Mouse (Mus musculus) midbrain, embryonic 14.5 days (tissue): ENCODE results near the gene Fbxo27. TPM values are rescaled to one million over a fixed set of nuclear protein-coding genes. Genes with fewer than 3 reads are reported as not detected.

ENCODE experiments used
- ATAC-seq: fragments of 200-750 bp; cut with Nextera tagmentation; 2 replicates; pipeline ENCODE4 v1.8.0; 2017; ENCODE audit warnings: moderate number of reproducible peaks, moderate library complexity; ENCODE audit not compliant: low FRiP score, low TSS enrichment
- DNase-seq: peaks from one replicate; pipeline ENCODE4 v3.0.0-alpha.2; 2015
- H3K27ac ChIP-seq: fragments of 300-500 bp; sonication (generic); replicated peaks from 2 replicates; pipeline ENCODE4 v1.5.1; 2014; ENCODE audit warnings: mild to moderate bottlenecking, low read depth, low read length, moderate library complexity
- H3K27me3 ChIP-seq: fragments of 300-500 bp; sonication (generic); 2 replicates; pipeline ENCODE4 v1.6.1; 2014; ENCODE audit warnings: low read length, control low read depth, mixed read lengths; ENCODE audit not compliant: control insufficient read depth, insufficient read depth
- H3K36me3 ChIP-seq: fragments of 300-500 bp; sonication (generic); 2 replicates; pipeline ENCODE4 v1.6.1; 2014; ENCODE audit warnings: low read length, control low read depth; ENCODE audit not compliant: control insufficient read depth, insufficient read depth
- H3K4me1 ChIP-seq: fragments of 300-500 bp; sonication (generic); 2 replicates; pipeline ENCODE4 v1.6.1; 2014; ENCODE audit warnings: mild to moderate bottlenecking, antibody characterized with exemption, low read length, control low read depth; ENCODE audit not compliant: control insufficient read depth, insufficient read depth
- H3K4me2 ChIP-seq: fragments of 300-500 bp; sonication (generic); 2 replicates; pipeline ENCODE4 v1.6.1; 2014; ENCODE audit warnings: mild to moderate bottlenecking, low read length, moderate library complexity
- H3K4me3 ChIP-seq: fragments of 300-500 bp; sonication (generic); replicated peaks from 2 replicates; pipeline ENCODE4 v1.5.1; 2014; ENCODE audit warnings: low read depth, low read length
- H3K9ac ChIP-seq: fragments of 300-500 bp; sonication (generic); replicated peaks from 2 replicates; pipeline ENCODE4 v1.6.1; 2014; ENCODE audit warnings: mild to moderate bottlenecking, low read length, moderate library complexity
- H3K9me3 ChIP-seq: fragments of 300-500 bp; sonication (generic); 2 replicates; pipeline ENCODE4 v1.6.1; 2016; ENCODE audit warnings: low read length, control low read depth, mixed read lengths; ENCODE audit not compliant: control insufficient read depth
- WGBS: fragments of 180-500 bp; shearing (Covaris S2); extraction: QIAGEN DNeasy Blood & Tissue Kit; methylation state at CpG from one replicate; pipeline ENCODE4 v1.1.7; 2014; 5-methylcytosine and 5-hydroxymethylcytosine counted together
- polyA plus RNA-seq: library from polyadenylated mRNA; unstranded; fragments of >200 nt; fragmentation: Nextera tagmentation; extraction: Ambion mirVana; gene quantifications from 2 replicates; pipeline ENCODE4 v1.2.1, GENCODE M21; 2014

Gene Fbxo27
- polyA plus RNA-seq, 1 experiment from 2014 or later = 7.8 TPM

GRCm38 (mm10) chr7:28716590-28717281 lies 24.1 kb downstream of the Fbxo27 start, which contains the start of gene Fbxo17:
Fbxo17 (plus strand) TSS chr7:28716804.
- H3K9ac ChIP-seq = peak within 1 kb of the TSS; percentile 52
- H3K27ac ChIP-seq = no peak within 1 kb of the TSS
- ATAC-seq = peak; percentile 48
- H3K4me1 ChIP-seq = no peaks in the 10 kb centered on the region; the same call in 1 of the 2 replicates
- H3K4me3 ChIP-seq = peak within 1 kb of the TSS; percentile 36
- no peaks in the 10 kb centered on the region for H3K9me3 ChIP-seq
- under 1% methylated on average over 36 of the region's 36 CpGs for WGBS
- DNase-seq = peak; percentile 74
- H3K27me3 ChIP-seq = no peaks in the 10 kb centered on the region
- no peaks in the 10 kb centered on the region for H3K36me3 ChIP-seq
- H3K4me2 ChIP-seq = peak within 1 kb of the TSS; percentile 70

DNA sequence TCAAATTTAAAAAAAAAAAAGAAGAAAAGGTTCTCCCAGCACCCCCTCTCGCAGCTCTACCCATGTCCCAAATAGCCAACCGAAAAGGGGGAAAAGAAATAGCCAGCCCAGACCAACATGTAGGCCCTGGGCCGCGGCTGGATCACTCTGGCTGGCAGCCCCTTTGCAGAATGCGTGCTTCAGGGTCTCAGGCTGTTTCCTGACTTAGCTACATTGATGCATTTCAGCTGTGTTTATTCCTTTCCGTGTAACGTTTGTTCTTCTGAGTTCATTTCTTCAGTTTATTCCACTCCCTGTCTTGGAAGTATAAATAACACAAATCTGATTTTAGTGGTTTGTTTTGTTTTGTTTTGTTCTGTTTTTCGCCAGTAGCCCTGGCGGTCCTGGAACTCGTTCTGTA lies 25.1 kb downstream of the Fbxo27 start:
- DNase-seq (no peak), ATAC-seq (no peak)
- no peak overlapping the region for H3K4me2 ChIP-seq
- H3K4me3 ChIP-seq = no peak overlapping the region
- no peaks in the 10 kb centered on the region; the same call in 1 of the 2 replicates for H3K4me1 ChIP-seq
- no peaks in the 10 kb centered on the region for H3K27me3 ChIP-seq
- WGBS = 93% methylated on average over 10 of the region's 10 CpGs
- H3K9ac ChIP-seq = no peak overlapping the region
- H3K9me3 ChIP-seq = no peaks in the 10 kb centered on the region
- no peaks in the 10 kb centered on the region for H3K36me3 ChIP-seq
- H3K27ac ChIP-seq = no peak overlapping the region

GRCm38 (mm10) chr7:28719159-28719558 lies 26.5 kb downstream of the Fbxo27 start:
- no peak overlapping the region for H3K9ac ChIP-seq
- no peaks in the 10 kb centered on the region; the same call in 1 of the 2 replicates for H3K4me1 ChIP-seq
- no peak overlapping the region for H3K4me2 ChIP-seq
- DNase-seq (no peak), ATAC-seq (no peak)
- 69% methylated on average over 4 of the region's 4 CpGs for WGBS
- H3K9me3 ChIP-seq = no peaks in the 10 kb centered on the region
- H3K4me3 ChIP-seq = no peak overlapping the region
- H3K27me3 ChIP-seq = no peaks in the 10 kb centered on the region
- no peaks in the 10 kb centered on the region for H3K36me3 ChIP-seq
- H3K27ac ChIP-seq = no peak overlapping the region

DNA sequence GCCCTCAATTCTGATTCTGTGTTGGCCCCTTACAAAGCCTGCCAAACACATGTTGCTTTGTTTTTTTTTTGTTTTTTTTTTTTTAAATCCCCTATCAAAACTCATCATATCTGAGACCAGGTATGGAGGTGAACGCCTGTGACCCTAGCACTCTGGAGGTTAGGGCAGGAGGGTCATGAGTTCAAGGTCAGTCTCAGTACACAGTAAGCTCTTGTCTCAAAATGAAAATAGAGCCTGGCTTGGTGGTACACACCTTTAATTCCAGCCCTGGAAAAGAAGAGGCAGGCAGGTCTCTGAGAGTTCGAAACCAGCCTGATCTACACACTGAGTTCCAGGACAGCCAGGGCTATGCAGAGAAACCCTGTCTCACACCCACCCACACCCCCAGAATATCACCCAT lies 27.0 kb downstream of the Fbxo27 start:
- DNase-seq = no peak
- no peak overlapping the region for H3K27ac ChIP-seq
- 93% methylated on average over 2 of the region's 2 CpGs for WGBS
- no peaks in the 10 kb centered on the region for H3K9me3 ChIP-seq
- no peaks in the 10 kb centered on the region for H3K27me3 ChIP-seq
- no peak overlapping the region for H3K9ac ChIP-seq
- H3K4me3 ChIP-seq = no peak overlapping the region
- H3K4me2 ChIP-seq = no peak overlapping the region
- no peaks in the 10 kb centered on the region for H3K36me3 ChIP-seq
- ATAC-seq = no peak
- no peaks in the 10 kb centered on the region; the same call in 1 of the 2 replicates for H3K4me1 ChIP-seq

DNA sequence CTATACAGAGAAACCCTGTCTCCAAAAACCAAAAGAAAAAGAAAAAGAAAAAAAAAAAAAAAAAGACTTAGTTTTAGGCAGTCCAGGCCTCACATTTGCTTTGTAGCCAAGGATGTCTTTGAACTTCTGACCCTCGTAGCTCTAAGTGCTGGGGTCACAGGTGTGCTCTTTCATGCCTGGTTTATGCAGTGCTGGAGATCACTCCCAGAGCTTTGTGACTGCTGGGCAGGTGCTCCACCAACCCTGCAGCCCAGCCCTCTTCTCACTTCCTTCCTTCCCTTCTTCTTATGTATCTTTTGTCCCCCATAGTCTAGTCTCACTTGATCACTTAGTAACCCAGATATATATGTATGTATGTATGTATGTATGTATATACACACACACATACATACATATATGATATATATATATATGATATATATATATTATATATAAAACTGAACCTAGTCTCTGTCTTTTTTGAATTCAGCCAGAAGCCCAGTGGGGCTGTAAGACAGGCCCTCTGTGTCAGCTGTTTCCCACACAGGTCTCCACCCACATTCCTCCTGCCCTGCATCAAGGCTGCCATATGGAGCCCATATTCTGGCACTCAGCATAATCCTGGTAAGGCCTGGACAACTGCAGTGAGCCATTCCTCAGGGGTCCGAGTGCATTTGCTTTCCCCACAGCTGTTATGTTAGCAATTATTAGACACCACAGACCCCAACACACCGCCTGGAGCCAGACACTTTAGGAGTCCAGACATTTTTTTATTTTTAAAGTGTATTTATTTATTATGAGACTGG lies 28.3 kb downstream of the Fbxo27 start:
- 85% methylated on average over 3 of the region's 3 CpGs for WGBS
- H3K27ac ChIP-seq = no peak overlapping the region
- no peak overlapping the region for H3K4me2 ChIP-seq
- H3K4me3 ChIP-seq = no peak overlapping the region
- H3K27me3 ChIP-seq = no peaks in the 10 kb centered on the region
- ATAC-seq (no peak), DNase-seq (no peak)
- H3K4me1 ChIP-seq = no peaks in the 10 kb centered on the region; the same call in 1 of the 2 replicates
- no peaks in the 10 kb centered on the region for H3K36me3 ChIP-seq
- no peak overlapping the region for H3K9ac ChIP-seq
- H3K9me3 ChIP-seq = no peaks in the 10 kb centered on the region

- Histone ChIP-seq H3K9ac (no peak overlapping the region), H3K27me3 (no peaks in the 10 kb centered on the region), H3K4me3 (no peak overlapping the region), H3K9me3 (no peaks in the 10 kb centered on the region), H3K4me2 (no peak overlapping the region), H3K36me3 (no peaks in the 10 kb centered on the region), H3K27ac (no peak overlapping the region), H3K4me1 (no peaks in the 10 kb centered on the region)
- no peak for DNase-seq
- WGBS = 92% methylated on average over 7 of the region's 7 CpGs
- ATAC-seq = no peak
Observed at GRCm38 (mm10) chr7:28722079-28722478, 29.4 kb downstream of the Fbxo27 start.

- Histone ChIP-seq H3K27me3 (no peaks in the 10 kb centered on the region), H3K9ac (no peak overlapping the region), H3K4me3 (no peak overlapping the region), H3K4me2 (no peak overlapping the region), H3K27ac (no peak overlapping the region), H3K9me3 (no peaks in the 10 kb centered on the region), H3K4me1 (no peaks in the 10 kb centered on the region), H3K36me3 (no peaks in the 10 kb centered on the region)
- no peak for ATAC-seq
- WGBS = 92% methylated on average over 2 of the region's 2 CpGs
- DNase-seq = no peak
Observed at GRCm38 (mm10) chr7:28724613-28725012, 32.0 kb downstream of the Fbxo27 start.

- 0 out of 2 replicates have a peak overlapping the region, but pooled peaks have one; percentile 18 for H3K4me2 ChIP-seq
- no peaks in the 10 kb centered on the region for H3K27me3 ChIP-seq
- no peak overlapping the region for H3K9ac ChIP-seq
- H3K4me3 ChIP-seq = no peak overlapping the region
- no peak overlapping the region for H3K27ac ChIP-seq
- no peak for ATAC-seq
- H3K36me3 ChIP-seq = no peaks in the 10 kb centered on the region
- peak; percentile 88 for DNase-seq
- 0 out of 2 replicates have a peak, but pooled peaks cover 3% of the 10 kb centered on the region for H3K9me3 ChIP-seq
- 8% methylated on average over 14 of the region's 14 CpGs for WGBS
- H3K4me1 ChIP-seq = no peaks in the 10 kb centered on the region
Observed at GRCm38 (mm10) chr7:28726600-28726999, 34.0 kb downstream of the Fbxo27 start.
